Mouse (Mus musculus) layer of hippocampus, postnatal 36 days (tissue): ENCODE measurements at regions not wholly inside any gene's neighbourhood (a gene's known extent, or its start where the extent isn't known, plus 50 kb on each side); places are given as distances from the start of the nearest gene placed in this dataset.
A peak's percentile ranks its signal among the peaks of the same experiment; 100 is the strongest.

Experiments used
- DNase-seq, 2 experiments: peaks; one replicate each; pipeline ENCODE4 v3.0.0; 2022

GRCm38 (mm10) chr8:54330106-54330505 lies 199.3 kb upstream of the Asb5 start:
- DNase-seq = no peak

DNA sequence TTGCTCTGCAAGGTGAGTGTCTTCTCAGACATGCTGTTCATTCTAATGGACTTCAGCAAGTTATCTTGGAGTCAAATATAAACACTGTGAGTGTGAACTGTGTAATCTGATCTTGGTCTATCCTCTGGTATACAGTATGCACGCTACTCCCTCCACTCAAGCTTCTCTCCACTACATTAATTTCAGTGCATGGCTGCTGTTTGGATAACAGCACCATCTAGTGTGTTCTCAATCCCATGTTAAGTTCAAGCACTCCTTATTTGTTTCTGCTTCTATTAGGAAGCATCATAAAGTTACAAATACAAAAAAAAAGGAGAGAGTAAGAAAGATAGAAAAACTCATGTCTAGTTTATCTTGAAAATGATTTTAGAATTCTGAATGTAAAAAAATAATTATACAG lies 197.5 kb upstream of the Asb5 start:
- no peak for DNase-seq

GRCm38 (mm10) chr8:54351123-54351522 lies 178.3 kb upstream of the Asb5 start:
- no peak for DNase-seq

DNA sequence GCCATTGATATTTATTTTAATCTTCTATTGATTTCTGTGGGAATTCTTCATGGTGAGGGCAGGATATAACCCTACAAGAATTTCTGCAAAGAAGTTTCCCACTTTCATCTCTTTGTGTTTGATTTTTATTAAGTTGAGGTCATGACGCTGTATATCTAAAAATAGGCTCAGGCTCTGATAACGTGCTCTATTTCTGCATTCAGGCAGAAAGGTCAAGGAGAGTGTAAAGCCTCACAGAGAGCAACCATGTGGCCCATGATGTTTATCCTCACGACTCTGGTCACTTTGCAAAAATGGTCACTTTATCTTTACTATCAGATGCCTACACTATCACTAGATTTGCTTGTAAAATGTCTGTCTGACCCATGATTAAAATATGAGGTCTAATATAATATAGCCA lies 167.7 kb upstream of the Asb5 start:
- DNase-seq = no peak

GRCm38 (mm10) chr8:54370501-54370900 lies 158.9 kb upstream of the Asb5 start:
- DNase-seq = no peak

DNA sequence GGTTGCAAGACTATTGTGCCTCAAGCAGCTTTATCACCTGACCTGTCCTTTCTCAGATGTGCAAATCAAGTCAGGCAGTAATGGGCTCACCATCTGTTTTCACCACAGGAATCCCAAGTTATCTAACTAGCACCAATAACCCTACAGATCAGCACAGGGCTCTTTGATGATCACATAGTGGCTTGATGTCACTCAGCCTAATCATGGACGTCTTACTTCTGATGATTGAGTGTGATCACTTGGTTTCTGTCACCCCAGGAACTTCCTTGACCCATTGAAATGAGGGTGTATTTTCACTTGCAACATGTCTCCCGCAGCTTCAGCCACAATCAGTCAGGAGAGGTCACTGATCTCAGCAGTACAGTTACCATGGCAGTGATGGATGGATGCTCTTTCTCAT lies 158.3 kb upstream of the Asb5 start:
- no peak for DNase-seq

- DNase-seq = no peak
Observed at GRCm38 (mm10) chr8:54372921-54373320, 156.5 kb upstream of the Asb5 start.

GRCm38 (mm10) chr8:54375373-54376098 lies 153.8 kb upstream of the Asb5 start:
- no peak for DNase-seq

- DNase-seq = no peak
Observed at GRCm38 (mm10) chr8:54380191-54380590, 149.2 kb upstream of the Asb5 start.

DNA sequence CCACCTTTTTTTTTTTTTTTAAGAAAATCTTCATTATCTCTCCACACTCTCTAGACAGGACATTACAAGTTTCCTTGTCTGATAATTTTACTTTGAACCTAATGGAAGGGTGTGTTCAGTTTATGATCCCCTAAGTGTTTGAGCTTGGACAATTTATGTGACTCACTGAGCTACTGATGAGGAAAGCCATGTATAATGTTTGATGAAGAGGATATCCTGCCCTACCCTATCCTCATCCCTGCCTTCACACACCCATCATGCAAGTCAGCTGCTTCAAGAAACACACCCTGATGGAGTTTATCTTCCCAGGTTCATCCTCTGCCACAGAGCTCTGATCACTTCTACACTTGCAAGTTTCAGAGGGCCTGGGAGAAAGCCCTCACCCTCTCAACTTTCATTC lies 136.5 kb upstream of the Asb5 start:
- DNase-seq = no peak

- DNase-seq = no peak
Observed at GRCm38 (mm10) chr8:54393466-54394197, 135.7 kb upstream of the Asb5 start.

GRCm38 (mm10) chr8:54405723-54406122 lies 123.7 kb upstream of the Asb5 start:
- DNase-seq = no peak

- peak in 1 of 2 experiments; percentile 5 for DNase-seq
Observed at GRCm38 (mm10) chr8:54414092-54414799, 115.1 kb upstream of the Asb5 start.

DNA sequence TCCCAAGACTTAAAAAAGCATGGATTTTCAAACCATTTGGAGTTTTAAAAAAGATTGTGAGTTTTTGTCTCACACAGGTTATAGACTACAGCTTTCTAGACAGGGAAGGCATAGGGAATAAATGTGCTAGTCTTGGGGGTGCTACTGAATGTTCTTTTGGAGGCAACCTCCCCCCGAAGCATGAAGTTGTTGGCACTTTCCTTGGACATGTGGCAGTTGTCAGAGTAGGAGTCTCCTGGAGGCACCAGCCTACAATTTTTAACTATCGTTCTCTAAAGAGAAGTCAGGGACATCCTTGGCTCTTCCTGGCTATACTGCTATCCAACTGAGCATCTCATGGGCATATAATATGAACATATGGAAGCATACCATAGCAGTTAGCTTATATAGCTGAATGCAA lies 112.7 kb upstream of the Asb5 start:
- no peak for DNase-seq

DNA sequence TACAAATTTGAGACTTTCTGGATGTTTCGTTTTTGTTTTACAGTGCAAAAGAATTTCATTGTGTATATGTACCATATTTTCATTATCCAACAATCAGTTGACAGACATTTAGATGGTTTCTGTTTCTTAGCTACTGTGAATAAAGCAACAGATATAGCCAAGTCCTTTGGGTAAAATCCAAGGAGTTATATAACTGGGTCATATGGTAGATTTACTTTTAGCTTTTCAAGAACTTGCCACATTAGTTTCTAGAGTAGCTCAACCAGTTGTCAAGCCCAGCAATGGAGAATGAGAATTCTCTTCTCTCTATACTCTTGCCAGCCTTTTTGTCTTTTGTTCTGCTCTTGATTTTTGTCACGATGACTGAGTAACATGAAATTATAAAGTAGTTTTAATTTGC lies 111.3 kb upstream of the Asb5 start:
- no peak for DNase-seq

DNA sequence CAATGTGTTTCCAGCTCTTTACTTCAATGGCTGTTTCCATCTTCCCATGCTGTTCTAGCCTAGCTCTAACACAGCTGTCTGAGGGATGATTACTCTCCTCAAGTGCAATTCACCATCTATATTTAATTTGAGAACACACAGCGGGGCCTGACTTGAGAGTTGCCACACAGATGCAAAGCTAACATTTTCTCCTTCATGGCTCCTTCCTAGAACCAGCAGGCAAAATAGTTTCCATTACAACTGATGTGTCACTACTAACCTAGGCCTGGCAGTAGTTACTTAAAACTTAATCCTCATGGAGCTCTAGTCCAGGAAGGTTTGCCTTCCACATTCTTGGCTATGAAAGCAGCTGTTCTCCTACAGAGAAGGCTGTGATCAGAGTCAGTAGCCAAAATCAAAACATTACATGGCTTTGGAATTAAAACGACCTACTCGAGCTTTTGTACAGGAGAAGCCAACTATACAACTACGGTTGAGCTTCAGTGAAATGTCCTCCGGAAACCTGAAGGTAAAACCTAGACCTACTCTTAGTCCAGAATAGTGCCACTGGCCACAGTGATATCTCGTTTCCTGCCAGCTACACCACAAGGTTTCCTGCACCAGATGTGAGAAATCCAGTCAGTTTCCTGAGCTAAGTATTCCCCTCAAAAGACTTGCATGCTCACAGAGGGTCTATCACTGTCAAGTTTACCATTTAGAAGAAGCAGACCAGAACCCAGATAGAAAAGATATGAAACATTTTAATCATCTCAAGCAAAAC lies 108.9 kb upstream of the Asb5 start:
- no peak for DNase-seq

- no peak for DNase-seq
Observed at GRCm38 (mm10) chr8:54425039-54425438, 104.3 kb upstream of the Asb5 start.

GRCm38 (mm10) chr8:54435694-54436093 lies 93.7 kb upstream of the Asb5 start:
- no peak for DNase-seq

- DNase-seq = no peak
Observed at GRCm38 (mm10) chr8:54441143-54441542, 88.2 kb upstream of the Asb5 start.

GRCm38 (mm10) chr8:54442395-54442794 lies 87.0 kb upstream of the Asb5 start:
- DNase-seq = no peak

DNA sequence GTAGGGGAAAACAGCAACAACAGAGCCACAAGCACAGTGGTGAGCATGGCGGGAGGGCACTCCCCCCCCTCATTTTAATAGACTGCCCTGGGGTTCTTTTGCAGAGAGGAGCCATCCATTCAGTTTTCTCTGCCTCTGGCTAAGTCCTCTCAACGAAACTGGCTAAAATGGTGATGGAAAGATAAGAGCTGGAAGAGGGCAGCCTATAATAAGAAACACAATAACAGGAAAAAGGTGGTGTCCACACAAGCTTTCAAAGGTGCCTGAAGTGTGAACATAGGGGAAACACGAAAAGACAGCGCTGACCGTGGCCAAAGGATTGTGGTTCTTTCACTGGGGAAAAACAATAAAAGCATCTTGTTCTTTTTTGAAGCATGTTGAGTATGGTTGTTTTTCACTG lies 83.0 kb upstream of the Asb5 start:
- no peak for DNase-seq

DNA sequence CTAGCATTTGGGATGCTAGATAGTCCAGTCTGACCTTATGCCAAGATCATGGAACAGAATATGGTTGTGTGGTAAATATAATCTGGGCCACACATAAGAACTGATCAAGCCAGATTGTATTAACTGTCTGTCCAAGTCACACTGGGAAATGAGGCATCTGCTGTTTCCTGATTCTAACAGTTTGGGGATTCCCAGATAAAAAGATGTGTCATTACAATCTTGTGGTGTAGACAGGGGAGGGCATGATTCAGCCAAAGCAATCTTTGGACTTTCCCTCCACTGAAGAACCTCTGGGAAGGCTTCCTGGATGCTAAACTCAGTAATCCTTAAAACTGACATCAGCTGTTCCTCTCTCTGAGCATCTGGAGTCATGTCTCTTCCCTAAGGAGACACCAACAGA lies 79.6 kb upstream of the Asb5 start:
- DNase-seq = no peak
